Mouse (Mus musculus) right cerebral cortex, postnatal 25 days (tissue): ENCODE data around the gene Arhgap17.

ENCODE experiments used
- DNase-seq: peaks from one replicate; pipeline ENCODE4 v3.0.0; 2022

Gene Arhgap17

DNA sequence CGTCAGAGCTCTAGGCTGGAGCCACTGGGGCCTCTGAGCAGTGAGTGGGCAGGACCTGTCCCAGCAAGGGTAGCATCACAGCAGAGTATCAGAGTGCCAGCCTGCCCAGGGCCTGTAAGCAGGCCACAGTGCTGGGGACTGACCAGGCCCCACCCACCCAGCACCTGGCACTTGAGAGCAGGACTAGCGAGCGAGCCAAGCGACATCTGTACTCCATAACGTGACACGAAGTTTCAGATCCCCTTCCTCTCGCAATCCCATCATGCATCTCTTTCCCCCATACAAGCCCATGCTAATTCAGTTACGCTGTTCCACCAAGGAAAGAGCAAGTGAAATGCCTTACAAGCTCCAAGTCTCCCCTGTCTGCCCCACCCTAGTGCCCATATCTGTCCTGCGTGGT lies 39.2 kb downstream of the Arhgap17 start:
- no peak for DNase-seq

DNA sequence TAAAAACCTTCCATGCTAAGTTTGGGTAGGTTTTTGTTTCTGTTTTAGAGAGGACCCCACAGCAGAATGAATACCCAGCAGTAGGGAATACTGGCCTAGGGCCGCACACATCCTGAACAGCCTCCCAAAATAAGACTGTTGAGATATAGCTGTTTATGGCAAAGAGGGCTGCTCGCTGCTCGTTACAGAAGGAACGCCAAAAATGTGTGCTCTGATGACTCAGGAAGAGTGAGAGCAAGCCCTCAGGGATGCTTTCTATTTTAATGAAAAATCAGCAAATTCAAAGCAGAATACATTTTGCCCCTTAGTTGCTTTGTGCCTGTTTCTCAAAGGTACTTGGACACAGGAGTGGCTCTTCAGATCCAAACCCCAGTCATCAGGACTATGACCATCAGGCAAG lies 41.8 kb downstream of the Arhgap17 start:
- DNase-seq, result no peak

DNA sequence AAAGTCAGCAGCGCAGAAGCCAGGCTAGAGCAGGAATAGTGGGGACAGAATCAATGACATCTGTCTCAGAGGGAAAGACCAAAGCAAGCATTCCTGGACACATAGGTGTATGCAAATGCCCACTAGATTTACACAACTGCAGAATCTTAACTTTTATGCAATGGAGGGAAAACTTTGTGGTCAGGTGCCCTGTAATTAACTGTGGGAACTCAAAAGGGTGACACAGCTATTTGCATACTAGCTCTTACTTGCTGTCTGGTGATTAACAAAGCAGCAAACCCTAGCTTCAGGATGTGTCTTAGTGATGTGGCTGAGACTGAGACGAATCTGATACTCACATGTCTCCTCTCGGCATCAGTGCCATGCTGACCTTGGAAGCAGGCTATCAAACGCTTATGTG lies 42.8 kb downstream of the Arhgap17 start:
- DNase-seq, result no peak

DNA sequence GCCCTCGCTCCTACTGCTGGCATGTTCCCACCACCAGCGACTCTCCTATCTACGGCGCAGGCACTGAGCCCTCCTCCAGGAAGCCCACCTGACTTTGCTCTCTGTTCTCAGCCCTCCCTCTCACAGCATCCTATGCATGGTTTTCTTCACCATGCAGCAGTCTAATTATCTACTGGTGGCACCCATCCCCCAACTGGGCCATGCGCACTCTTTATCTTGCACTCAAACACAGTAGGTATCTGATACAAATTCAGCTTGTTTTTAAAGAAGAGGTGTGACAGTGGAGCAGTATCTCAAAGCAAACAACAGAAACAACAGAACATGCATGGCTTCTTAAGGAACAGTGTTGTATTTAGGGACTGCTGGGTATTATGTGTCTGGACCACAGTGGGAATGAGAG lies 43.7 kb downstream of the Arhgap17 start:
- DNase-seq, result no peak

DNA sequence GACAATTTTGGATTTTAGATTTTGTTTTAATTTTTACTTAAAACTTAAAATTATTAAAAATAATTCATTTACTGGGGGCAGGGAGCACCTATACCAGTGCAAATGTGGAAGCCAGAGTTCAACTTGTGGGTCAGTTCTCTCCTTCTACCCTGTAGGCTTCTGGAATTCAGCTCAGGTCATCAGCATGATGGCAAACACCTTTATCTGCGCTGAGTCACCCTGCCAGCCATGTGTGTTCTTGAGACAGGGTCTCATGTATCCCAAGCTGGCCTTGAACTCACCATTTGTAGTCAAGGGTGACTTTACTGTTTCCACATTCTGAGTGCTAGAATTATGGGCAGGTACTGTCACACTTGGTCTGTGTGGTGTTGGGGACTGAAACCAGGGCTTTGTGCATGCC lies 45.6 kb downstream of the Arhgap17 start:
- DNase-seq, result no peak

DNA sequence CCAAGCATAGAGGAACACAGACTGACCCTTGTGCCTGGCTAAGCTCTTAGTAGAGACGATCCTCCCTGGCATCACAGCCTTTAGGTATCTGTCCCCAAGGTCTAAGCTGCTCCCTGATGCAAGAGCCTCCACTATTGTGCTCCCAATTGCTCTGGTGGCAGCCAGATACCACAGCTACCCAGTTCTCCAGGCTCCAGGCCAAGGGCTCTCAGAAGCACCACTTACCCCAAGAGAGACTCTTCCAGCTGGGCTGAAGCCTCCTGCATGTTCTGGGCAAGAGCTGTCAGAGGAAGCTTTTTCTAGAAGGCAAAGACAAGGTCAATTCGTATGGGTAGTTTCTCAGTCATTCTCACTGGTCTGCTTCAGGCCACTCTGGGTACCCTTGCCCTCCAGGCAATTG lies 46.3 kb downstream of the Arhgap17 start:
- no peak for DNase-seq

DNA sequence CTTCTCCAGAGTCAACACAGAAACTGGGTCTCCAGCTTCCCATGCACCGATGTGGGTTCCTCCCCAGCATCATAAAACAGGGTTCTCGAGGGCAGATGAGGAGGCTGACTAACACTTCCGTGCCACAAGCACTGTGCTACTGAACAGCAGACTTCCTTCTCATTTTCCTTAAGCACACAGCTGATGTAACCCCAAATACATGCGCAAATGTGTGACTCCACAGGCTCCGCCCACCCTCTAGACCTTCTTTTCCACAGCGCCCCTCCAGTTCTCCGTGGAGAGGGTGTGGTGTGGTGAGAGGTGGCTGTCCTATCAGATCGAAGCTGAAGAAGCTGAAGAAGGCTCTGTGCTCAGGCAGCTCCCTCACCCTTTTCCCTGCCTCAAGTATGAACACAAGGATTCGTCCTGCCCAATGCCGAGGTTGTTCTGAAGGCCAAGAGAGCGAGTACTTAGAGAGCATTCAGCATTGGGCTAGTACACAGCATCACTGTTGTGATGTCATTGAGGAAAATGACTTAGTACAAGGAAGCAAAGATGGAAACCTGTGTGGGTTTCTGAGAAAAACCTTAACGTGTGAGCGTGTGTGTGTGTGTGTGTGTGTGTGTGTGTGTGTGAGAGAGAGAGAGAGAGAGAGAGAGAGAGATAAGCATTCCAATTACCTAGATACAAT lies 47.1 kb downstream of the Arhgap17 start:
- no peak for DNase-seq

DNA sequence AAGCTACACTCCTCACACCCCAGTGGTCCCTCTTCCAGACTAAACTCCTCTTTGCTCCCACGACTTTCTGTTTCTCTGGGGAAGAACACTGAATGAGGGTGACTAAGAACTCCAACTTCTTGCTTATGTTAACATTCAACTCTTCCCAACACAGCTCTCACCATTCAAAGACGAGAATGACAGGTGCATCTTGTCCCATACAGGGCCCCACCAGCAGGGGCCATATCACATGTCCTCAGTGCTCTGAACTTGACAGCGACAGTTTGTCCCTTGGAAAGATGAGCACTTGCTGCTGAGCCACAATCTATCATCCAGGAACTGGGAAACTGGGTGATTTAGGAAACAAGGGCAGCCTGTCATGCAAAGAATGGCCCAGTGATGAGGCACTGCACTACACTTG lies 57.0 kb downstream of the Arhgap17 start:
- DNase-seq, result no peak

DNA sequence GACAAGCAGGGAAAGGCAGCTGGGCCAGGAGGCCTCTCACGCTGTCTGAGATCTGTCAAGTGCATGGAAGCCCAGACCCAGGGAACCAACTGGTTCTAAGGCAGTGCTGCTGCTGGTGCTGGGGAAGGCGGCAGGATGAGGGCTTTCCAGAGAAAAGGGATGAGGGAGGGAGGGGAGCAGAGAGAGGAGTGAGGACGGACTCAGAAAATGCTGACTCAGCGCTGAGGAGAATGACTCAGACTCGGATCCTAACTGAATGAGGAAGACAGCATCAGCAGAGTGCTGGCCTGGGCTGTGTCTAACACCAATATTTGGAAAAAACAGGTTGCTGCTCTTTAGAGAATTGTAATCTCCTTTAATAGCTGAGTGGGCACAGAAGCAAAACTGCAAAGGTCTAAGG lies 57.9 kb downstream of the Arhgap17 start:
- DNase-seq, result no peak

DNA sequence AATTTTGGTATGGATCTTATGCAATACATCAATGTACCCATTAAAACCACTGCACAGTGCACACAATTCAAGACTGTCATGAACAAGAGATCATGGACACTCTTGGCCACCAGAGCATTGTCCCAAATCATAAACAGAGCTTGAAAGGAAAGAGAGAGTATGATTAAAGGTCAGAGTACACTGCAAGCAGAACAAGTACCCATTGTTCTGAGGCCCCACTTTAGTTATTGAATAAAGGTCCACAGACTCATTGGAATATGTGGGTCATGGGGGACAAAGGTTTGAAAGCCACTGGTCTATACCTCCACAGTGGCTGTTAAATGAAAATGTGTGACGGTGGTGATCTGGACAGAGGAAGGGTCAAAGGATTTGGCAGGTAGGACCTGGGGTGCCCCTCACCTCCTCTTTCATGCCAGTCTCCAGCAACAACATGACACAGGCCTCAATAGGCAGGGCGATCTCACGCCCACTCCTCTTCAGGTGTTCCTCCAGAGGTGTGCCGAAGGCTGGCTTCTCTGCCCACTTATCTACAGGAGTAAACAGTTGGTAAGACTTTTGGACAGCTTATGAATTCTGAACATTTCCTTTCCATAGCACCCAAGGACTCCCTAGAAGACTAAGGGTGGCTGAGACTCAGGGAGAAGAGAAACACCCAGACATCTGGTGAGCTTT lies 61.7 kb downstream of the Arhgap17 start:
- no peak for DNase-seq

DNA sequence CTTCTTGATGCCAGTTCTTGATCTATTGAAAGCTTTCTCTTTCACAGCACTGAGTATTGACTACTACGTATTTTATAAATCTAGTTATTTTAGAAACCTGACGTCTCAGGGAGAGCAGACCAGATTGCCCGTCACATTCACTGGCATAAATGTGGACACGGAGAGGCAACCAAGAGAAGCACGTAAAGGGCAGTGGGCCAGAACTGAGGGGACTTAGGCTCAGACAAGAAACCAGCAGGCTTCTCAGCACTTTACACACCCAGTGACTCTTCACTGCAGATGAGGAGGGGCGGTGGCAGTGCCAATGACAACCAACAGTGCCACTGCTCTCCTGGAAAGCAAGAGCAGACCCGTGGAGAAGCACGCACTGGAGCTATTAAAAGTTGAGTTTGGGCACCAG lies 62.5 kb downstream of the Arhgap17 start:
- DNase-seq, result no peak

DNA sequence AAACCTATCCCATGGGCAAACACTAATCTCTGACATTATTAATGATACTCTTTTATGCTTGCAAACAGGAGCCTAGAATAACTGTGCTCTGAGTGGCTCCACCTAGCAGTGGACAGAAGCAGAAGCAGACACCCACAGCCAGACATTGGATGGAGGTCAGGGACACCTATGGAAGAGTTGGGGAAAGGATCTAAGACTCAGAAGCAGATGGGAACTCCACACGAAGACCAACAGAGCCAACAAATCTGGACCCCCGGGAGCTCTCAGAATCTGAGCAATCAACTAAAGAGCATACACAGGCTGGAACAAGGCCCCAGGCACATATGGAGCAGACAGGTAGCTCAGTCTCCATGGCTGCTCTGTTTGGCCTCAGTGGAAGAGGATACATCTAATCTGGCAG lies 64.3 kb downstream of the Arhgap17 start:
- no peak for DNase-seq

DNA sequence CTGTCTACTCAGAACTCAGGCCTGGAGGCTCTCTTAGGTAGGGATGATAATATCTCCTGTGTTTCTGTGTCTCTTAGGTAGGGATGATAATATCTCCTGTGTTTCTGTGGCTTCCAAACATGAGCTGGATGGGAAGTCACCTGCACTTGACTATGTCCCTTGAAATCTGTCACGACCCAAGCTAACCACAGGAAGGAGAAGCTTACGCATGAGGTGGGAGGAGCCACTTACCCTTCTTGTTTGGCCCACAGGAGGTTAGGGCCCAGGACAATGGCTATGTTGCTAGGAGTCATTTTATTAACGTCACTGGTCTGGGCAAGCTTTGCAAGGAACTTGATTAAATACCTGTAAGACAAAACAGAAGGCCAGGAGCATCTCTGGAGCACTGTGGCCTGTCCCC lies 69.5 kb downstream of the Arhgap17 start:
- DNase-seq, result no peak

DNA sequence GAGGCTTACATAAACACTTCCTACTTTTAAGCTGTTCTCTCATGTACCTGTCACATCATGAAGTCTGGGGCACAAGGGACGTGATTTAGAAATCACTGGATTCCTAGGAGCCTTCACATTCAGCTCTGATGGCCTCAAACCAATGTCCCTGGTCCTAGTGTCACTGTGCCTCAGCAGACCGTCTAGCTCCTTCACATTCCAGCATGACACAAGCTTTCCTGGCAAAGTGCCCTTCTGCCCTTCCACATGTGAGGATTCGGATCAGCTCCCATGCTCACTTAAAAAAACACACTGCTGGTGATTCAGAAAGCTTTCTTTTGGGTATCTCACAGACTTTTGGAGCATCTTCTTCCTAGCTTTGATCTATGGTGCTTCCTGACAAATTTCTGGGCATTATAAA lies 71.5 kb downstream of the Arhgap17 start:
- no peak for DNase-seq

DNA sequence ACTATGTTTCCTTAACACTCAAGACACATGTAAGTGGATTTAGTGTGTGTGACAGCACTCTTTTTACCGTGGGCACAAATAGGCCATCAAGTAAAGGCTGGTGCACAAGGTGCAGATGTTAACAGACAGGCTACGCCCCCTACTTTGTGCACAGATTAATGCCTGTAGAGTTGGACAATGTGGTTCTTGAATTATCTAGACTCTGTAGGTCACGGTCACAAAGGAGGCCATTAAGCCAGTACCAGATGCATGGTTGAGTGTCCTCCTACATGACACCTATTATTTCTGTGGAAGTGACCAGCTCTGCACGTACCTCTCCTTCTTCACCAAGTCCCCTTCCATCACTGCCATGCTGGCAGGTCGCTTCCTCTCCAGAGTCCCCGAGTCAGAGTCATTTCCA lies 73.6 kb downstream of the Arhgap17 start:
- DNase-seq, result no peak

DNA sequence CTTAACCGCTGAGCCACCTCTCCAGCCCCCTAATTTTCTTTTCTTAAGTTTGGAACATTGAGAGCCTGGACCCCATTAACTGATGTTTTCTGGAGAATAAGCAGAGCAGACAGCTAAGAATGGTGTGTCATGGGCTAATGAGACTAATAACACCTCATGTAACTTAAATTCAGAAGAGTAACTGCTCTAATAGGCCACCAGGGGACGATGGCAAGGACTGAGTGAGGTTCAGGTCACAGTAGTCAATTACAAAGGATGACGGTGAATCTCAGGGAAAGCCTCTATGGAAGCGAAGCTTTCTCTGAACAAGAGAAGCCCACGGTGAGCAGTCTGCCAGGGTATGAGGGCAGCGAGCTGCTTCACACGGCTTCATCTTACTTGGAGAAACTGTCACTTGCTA lies 74.3 kb downstream of the Arhgap17 start:
- no peak for DNase-seq

DNA sequence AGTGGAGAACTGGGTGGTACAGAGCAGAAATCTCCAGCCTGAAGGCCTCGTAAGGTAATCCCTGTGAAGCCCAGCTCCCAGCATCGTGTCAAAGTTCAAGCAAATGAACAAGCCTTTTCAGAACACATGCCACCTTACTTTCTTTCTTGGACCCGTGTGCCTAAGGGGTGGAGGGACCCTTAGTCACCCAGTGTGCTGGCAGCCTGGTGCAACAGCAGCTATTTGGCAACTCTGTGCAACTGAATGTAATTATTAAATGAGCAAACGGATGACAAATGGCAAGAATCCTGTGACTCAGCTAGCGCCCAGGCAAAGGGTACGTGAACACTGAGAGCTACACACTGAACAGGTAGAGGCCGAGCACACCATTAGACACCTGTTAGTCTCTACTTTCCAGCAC lies 75.8 kb downstream of the Arhgap17 start:
- no peak for DNase-seq

DNA sequence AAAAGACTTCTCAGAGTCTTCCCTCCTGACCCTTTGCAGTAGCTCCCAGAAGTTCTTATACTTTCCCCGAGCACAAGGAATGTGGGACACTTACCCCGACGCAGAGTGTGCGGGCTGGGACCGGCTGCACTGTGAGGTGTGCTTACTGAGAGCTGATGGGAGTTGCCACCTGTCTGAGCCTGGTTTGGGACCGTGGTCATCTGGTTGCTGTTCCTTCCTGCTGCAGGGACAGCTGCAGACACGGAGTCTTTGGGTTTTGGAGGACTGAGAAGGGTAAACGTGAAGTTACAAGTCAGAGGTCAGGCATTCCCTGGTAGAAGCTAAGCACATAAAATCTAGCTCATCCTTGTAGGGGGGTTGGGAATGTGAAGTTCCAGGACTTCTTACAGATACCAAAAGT lies 77.8 kb downstream of the Arhgap17 start:
- no peak for DNase-seq

DNA sequence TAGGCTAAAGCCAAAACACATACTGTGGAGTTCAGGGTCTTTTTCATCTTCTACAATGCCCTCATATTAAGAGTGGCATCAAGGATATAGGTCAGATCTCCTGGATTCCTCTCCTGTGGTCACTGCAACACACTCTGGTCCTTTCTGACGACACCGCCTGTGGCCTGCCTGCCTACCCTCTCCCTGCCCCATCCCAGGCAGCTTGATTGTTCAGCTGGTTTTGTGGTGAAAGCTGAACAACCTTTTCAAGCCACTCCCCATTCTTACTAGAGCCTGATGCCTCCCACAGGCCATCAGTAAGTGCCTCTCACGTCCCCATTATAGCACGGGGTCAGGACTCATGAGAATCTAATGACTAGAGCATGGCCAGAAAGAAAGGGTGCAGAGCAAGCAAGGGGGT lies 80.5 kb downstream of the Arhgap17 start:
- DNase-seq, result no peak

DNA sequence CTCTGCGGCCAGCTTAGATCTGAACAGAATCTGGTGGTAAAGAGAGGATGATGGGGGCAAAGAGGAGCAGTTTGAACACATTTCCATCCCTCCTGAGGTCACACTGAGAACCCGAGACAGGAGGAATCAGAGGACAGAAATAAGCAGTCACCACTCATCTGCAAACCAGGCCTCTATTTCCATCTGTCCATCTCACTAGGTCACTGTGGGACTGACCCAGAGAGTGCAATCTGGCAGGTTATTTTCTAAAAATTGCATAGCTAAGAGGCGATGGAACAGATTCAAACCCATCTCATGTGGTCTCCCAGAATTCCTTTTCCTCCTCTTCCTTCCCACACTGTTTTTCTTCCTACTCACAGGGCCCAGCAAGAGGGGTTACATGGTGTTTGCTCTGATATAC lies 81.8 kb downstream of the Arhgap17 start:
- DNase-seq, result no peak

DNA sequence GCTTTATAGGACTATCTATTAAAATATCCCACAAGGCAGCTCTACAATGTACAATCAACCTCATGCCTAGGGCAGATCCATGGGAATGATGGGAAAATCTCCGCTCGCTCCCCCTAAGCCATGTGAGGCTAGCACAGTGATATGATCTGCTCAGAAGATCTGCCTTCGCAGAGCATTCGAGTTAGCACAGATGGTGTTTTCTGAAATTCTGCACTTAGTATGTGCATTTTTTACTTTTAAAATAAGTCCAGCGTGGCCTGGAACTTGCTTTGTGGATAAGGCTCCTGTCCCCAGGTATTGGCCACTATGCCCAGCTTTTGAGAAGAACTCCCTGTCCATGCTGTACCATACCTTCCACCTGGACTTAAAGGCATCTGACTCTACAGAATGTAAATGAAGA lies 83.8 kb downstream of the Arhgap17 start:
- no peak for DNase-seq

DNA sequence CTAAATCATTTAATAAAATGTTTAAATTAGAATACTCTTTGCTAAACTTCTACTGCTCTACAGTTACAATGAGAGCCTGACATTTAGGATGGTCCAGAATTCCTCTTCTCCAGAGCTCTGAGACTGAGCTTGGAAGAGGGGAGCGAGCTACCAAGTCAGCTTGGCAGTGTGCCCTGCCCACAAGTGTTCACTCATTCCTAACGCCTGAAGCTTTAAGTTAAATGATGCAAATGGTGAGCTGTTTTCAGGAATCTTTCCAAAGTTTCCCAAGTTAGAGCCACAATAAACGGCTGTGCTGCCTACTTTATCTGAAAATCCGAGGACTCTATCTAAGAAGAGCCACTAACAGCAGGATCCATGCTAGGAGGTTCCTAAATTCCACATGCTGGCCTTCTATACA lies 85.9 kb downstream of the Arhgap17 start:
- peak; percentile 51 for DNase-seq

DNA sequence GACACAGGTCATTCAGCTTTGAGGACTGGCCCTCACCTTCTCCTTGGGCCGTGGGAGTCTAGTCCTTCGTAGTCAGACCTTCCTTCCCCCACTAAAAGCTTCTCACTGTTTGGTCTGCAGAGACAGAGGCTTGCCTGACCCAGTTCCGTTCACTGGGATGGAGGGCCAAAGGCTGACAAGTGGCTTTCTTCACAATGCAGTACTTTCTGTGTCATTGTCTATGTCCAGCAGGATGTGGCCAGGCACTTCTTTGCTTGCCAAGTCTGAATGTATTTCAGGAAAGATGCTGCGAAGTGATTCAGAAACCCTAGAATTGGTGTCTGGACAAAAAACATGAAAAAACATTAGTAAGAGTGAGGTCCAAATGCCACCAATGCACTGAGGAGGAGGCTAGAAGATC lies 89.9 kb downstream of the Arhgap17 start:
- no peak for DNase-seq

DNA sequence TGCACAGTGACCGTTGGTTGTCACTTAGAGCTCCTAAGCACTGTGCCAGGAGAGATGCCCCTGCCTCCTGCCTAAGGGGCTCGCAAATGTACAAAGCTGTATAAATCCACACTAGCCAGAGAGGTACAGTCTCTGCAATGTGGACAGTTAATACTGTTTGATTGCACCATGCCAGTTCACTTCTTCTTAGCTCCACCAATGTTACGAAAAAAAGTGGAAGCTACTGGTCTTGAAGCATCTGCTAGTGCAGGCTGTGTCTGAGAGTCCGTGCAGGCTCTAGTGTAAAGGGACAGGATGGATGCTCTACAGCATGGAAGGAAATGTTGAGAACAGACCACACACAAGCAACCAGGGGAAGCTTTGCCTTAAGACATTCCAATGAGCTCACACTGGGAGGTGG lies 93.1 kb downstream of the Arhgap17 start:
- no peak for DNase-seq

DNA sequence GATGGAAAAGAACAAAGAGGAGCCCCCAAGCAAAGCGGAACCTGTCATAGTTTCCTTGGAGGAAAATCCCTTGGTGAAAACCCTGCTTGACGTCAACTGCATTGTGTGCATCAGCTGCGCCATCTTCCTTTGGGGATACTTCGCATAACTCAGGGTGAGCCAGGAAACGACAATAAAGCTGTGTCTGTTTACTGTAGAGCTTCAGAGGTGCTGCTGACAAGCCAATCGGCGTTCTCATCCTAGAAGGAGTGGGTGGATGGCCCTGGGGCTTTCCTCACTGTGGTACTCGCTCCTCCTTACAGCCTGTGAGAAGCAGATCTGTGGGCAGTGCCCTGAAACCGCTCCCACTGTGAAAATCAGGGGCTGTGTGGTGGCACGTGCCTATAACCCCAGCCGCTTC lies 96.7 kb downstream of the Arhgap17 start:
- DNase-seq, result no peak
